Mouse (Mus musculus): ENCODE data around the gene Hrc.

- TF ChIP-seq CTCF (IDR thresholded peaks at IDR 0.05; ENCODE audit: extremely low read depth, insufficient read depth, insufficient read length, insufficient replicate concordance) (no peak), POLR2A (IDR thresholded peaks at IDR 0.05; ENCODE audit: low read depth, low read length) (no peak)
These were observed 26.4 kb upstream of the Hrc start for GRCm38 (mm10) chr7:45308551-45309240.

All from spleen, adult 2 months (tissue).